Mouse (Mus musculus): ENCODE data around the gene Rbp2. TPM values are rescaled to one million over a fixed set of nuclear protein-coding genes. Genes with fewer than 3 reads are reported as not detected.

Gene Rbp2
- polyA plus RNA-seq (2015; fragmentation: Nextera tagmentation; extraction: Ambion mirVana) = 0.89 TPM in 1 of 2 replicates, not detected in the other

GRCm38 (mm10) chr9:98485815-98486214, at the start of gene Rbp2:
Gene Rbp2, plus strand, starts transcription at chr9:98486115.
- Histone ChIP-seq H3K9me3 (no peaks in the 10 kb centered on the region), H3K4me2 (no peak within 1 kb of the TSS), H3K27ac (no peak within 1 kb of the TSS), H3K36me3 (replicated peaks) (no peaks in the 10 kb centered on the region), H3K4me3 (no peak within 1 kb of the TSS), H3K27me3 (replicated peaks) (no peaks in the 10 kb centered on the region), H3K4me1 (no peaks in the 10 kb centered on the region), H3K9ac (no peak within 1 kb of the TSS)
- no peak for ATAC-seq (replicated peaks)
- WGBS = 91% methylated on average over 3 of the region's 3 CpGs

GRCm38 (mm10) chr9:98437819-98438218, 48.1 kb upstream of the Rbp2 start:
- no peak for ATAC-seq (replicated peaks)
- H3K4me3 ChIP-seq = no peak overlapping the region

GRCm38 (mm10) chr9:98439091-98439490, 46.8 kb upstream of the Rbp2 start:
- Histone ChIP-seq H3K36me3 (replicated peaks) (no peaks in the 10 kb centered on the region), H3K9ac (no peak overlapping the region), H3K4me1 (no peaks in the 10 kb centered on the region), H3K27ac (no peak overlapping the region), H3K4me3 (no peak overlapping the region), H3K9me3 (no peaks in the 10 kb centered on the region), H3K4me2 (no peak overlapping the region), H3K27me3 (replicated peaks) (no peaks in the 10 kb centered on the region)
- ATAC-seq (replicated peaks) = no peak
- WGBS = 62% methylated on average over 3 of the region's 3 CpGs

More at GRCm38 (mm10) chr9:98437819-98438218, 48.1 kb upstream of the Rbp2 start:
- no peaks in the 10 kb centered on the region for H3K27me3 ChIP-seq (replicated peaks)
- H3K36me3 ChIP-seq (replicated peaks) = no peaks in the 10 kb centered on the region
- no peak overlapping the region for H3K27ac ChIP-seq
- H3K9ac ChIP-seq = no peak overlapping the region
- H3K9me3 ChIP-seq = no peaks in the 10 kb centered on the region
- no peak overlapping the region for H3K4me2 ChIP-seq
- WGBS = 87% methylated on average over 4 of the region's 4 CpGs
- H3K4me1 ChIP-seq = no peaks in the 10 kb centered on the region

GRCm38 (mm10) chr9:98442638-98443037, 43.3 kb upstream of the Rbp2 start:
- H3K36me3 ChIP-seq (replicated peaks) = no peaks in the 10 kb centered on the region
- no peak for ATAC-seq (replicated peaks)
- H3K27ac ChIP-seq = no peak overlapping the region
- H3K4me3 ChIP-seq = no peak overlapping the region
- no peaks in the 10 kb centered on the region for H3K9me3 ChIP-seq
- 45% methylated on average over 5 of the region's 5 CpGs for WGBS
- no peaks in the 10 kb centered on the region for H3K27me3 ChIP-seq (replicated peaks)
- no peaks in the 10 kb centered on the region for H3K4me1 ChIP-seq
- no peak overlapping the region for H3K4me2 ChIP-seq
- H3K9ac ChIP-seq = no peak overlapping the region

- ATAC-seq (replicated peaks) = no peak
- H3K4me2 ChIP-seq = no peak overlapping the region
Measured at GRCm38 (mm10) chr9:98445359-98446149, 40.4 kb upstream of the Rbp2 start.

GRCm38 (mm10) chr9:98450976-98451375, 34.9 kb upstream of the Rbp2 start:
- Histone ChIP-seq H3K36me3 (replicated peaks) (no peaks in the 10 kb centered on the region), H3K4me3 (no peak overlapping the region), H3K9me3 (no peaks in the 10 kb centered on the region), H3K4me2 (no peak overlapping the region), H3K4me1 (no peaks in the 10 kb centered on the region), H3K27ac (no peak overlapping the region), H3K9ac (no peak overlapping the region), H3K27me3 (replicated peaks) (no peaks in the 10 kb centered on the region)
- no peak for ATAC-seq (replicated peaks)
- 59% methylated on average over 1 of the region's 1 CpGs for WGBS

More at GRCm38 (mm10) chr9:98445359-98446149, 40.4 kb upstream of the Rbp2 start:
- no peaks in the 10 kb centered on the region for H3K9me3 ChIP-seq
- no peaks in the 10 kb centered on the region for H3K27me3 ChIP-seq (replicated peaks)
- H3K4me1 ChIP-seq = no peaks in the 10 kb centered on the region
- H3K36me3 ChIP-seq (replicated peaks) = no peaks in the 10 kb centered on the region
- H3K27ac ChIP-seq = no peak overlapping the region
- H3K4me3 ChIP-seq = no peak overlapping the region
- H3K9ac ChIP-seq = no peak overlapping the region
- WGBS = 83% methylated on average over 9 of the region's 9 CpGs

- 91% methylated on average over 2 of the region's 2 CpGs for WGBS
- no peak overlapping the region for H3K27ac ChIP-seq
- H3K9ac ChIP-seq = no peak overlapping the region
- H3K27me3 ChIP-seq (replicated peaks) = no peaks in the 10 kb centered on the region
- no peaks in the 10 kb centered on the region for H3K9me3 ChIP-seq
- H3K4me1 ChIP-seq = no peaks in the 10 kb centered on the region
- ATAC-seq (replicated peaks) = no peak
- H3K4me3 ChIP-seq = no peak overlapping the region
- H3K4me2 ChIP-seq = no peak overlapping the region
- H3K36me3 ChIP-seq (replicated peaks) = no peaks in the 10 kb centered on the region
Measured at GRCm38 (mm10) chr9:98466709-98467108, 19.2 kb upstream of the Rbp2 start.

GRCm38 (mm10) chr9:98480172-98480749, 5.7 kb upstream of the Rbp2 start:
- Histone ChIP-seq H3K4me1 (no peaks in the 10 kb centered on the region), H3K27ac (no peak overlapping the region), H3K27me3 (replicated peaks) (no peaks in the 10 kb centered on the region), H3K4me3 (no peak overlapping the region), H3K9ac (no peak overlapping the region), H3K36me3 (replicated peaks) (no peaks in the 10 kb centered on the region), H3K9me3 (no peaks in the 10 kb centered on the region), H3K4me2 (no peak overlapping the region)
- 82% methylated on average over 2 of the region's 2 CpGs for WGBS
- ATAC-seq (replicated peaks) = no peak

GRCm38 (mm10) chr9:98482256-98482655, 3.7 kb upstream of the Rbp2 start:
- Histone ChIP-seq H3K4me3 (no peak overlapping the region), H3K4me1 (no peaks in the 10 kb centered on the region), H3K27me3 (replicated peaks) (no peaks in the 10 kb centered on the region), H3K4me2 (no peak overlapping the region), H3K36me3 (replicated peaks) (no peaks in the 10 kb centered on the region), H3K9ac (no peak overlapping the region), H3K27ac (no peak overlapping the region), H3K9me3 (no peaks in the 10 kb centered on the region)
- no peak for ATAC-seq (replicated peaks)
- 76% methylated on average over 4 of the region's 4 CpGs for WGBS

GRCm38 (mm10) chr9:98485020-98485419, 895 bp upstream of the Rbp2 start:
- H3K9me3 ChIP-seq = no peaks in the 10 kb centered on the region
- no peaks in the 10 kb centered on the region for H3K27me3 ChIP-seq (replicated peaks)
- H3K4me3 ChIP-seq = no peak overlapping the region
- H3K4me2 ChIP-seq = no peak overlapping the region
- no peak overlapping the region for H3K27ac ChIP-seq
- no peaks in the 10 kb centered on the region for H3K4me1 ChIP-seq
- H3K9ac ChIP-seq = no peak overlapping the region
- 83% methylated on average over 7 of the region's 7 CpGs for WGBS
- H3K36me3 ChIP-seq (replicated peaks) = no peaks in the 10 kb centered on the region
- ATAC-seq (replicated peaks) = no peak

GRCm38 (mm10) chr9:98487273-98487672, 1.4 kb downstream of the Rbp2 start:
- Histone ChIP-seq H3K27ac (no peak overlapping the region), H3K9ac (no peak overlapping the region), H3K4me3 (no peak overlapping the region), H3K4me1 (no peaks in the 10 kb centered on the region), H3K9me3 (no peaks in the 10 kb centered on the region), H3K4me2 (no peak overlapping the region), H3K27me3 (replicated peaks) (no peaks in the 10 kb centered on the region), H3K36me3 (replicated peaks) (no peaks in the 10 kb centered on the region)
- ATAC-seq (replicated peaks) = no peak
- WGBS = 75% methylated on average over 6 of the region's 6 CpGs

- H3K4me1 ChIP-seq = no peaks in the 10 kb centered on the region
- no peak overlapping the region for H3K27ac ChIP-seq
- no peak overlapping the region for H3K4me2 ChIP-seq
- H3K9me3 ChIP-seq = no peaks in the 10 kb centered on the region
- WGBS = 83% methylated on average over 4 of the region's 4 CpGs
- ATAC-seq (replicated peaks) = no peak
- H3K9ac ChIP-seq = no peak overlapping the region
- H3K4me3 ChIP-seq = no peak overlapping the region
- H3K27me3 ChIP-seq (replicated peaks) = no peaks in the 10 kb centered on the region
- no peaks in the 10 kb centered on the region for H3K36me3 ChIP-seq (replicated peaks)
Measured at GRCm38 (mm10) chr9:98489532-98489931, 3.6 kb downstream of the Rbp2 start.

GRCm38 (mm10) chr9:98490128-98490527, 4.2 kb downstream of the Rbp2 start:
- H3K9me3 ChIP-seq = no peaks in the 10 kb centered on the region
- no peak overlapping the region for H3K4me2 ChIP-seq
- no peak for ATAC-seq (replicated peaks)
- H3K27me3 ChIP-seq (replicated peaks) = no peaks in the 10 kb centered on the region
- WGBS = 63% methylated on average over 4 of the region's 4 CpGs
- H3K4me3 ChIP-seq = no peak overlapping the region
- H3K27ac ChIP-seq = no peak overlapping the region
- no peak overlapping the region for H3K9ac ChIP-seq
- H3K4me1 ChIP-seq = no peaks in the 10 kb centered on the region
- no peaks in the 10 kb centered on the region for H3K36me3 ChIP-seq (replicated peaks)
